Mouse (Mus musculus): Measurements from ENCODE around the gene 4933407L21Rik.
"Not testable (repeated sequence)": the region's sequence is repeated elsewhere in the genome, so short reads cannot be mapped to it uniquely, and the experiment has no call there.

4933407L21Rik gene

GRCm38 (mm10) chr1:85959889-85960276 is 31.6 kb downstream of the 4933407L21Rik start:
- DNase-seq (ENCODE audit: low read depth) = no peak

GRCm38 (mm10) chr1:85960873-85961272 is 32.6 kb downstream of the 4933407L21Rik start, which contains the start of gene Gpr55:
Gene Gpr55, minus strand, starts transcription at chr1:85961007.
- no peak for DNase-seq (ENCODE audit: low read depth)

GRCm38 (mm10) chr1:85962081-85962480 is 33.8 kb downstream of the 4933407L21Rik start:
- no peak for DNase-seq (ENCODE audit: low read depth)

- DNase-seq (ENCODE audit: low read depth) = no peak
Observed at GRCm38 (mm10) chr1:85965856-85966255, 37.6 kb downstream of the 4933407L21Rik start.

DNA sequence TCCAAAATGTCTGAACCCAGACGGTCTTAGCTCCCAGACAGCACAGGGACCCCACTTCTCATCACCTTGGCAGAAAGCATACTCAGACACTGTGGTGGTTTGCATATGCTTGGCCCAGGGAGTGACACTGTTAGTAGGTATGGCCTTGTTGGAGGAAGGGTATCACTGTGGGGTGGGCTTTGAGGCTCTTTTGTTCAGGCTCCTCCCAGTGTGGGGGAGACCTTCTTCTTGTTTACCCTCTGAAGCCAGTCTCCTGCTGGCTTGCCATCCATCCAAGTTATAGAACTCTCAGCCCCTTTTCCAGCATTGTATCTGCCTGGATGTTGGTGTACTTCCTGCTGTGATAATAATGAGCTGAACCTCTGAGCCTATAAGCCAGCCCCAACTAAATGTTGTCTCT is 40.8 kb downstream of the 4933407L21Rik start:
- no peak for DNase-seq (ENCODE audit: low read depth)

DNA sequence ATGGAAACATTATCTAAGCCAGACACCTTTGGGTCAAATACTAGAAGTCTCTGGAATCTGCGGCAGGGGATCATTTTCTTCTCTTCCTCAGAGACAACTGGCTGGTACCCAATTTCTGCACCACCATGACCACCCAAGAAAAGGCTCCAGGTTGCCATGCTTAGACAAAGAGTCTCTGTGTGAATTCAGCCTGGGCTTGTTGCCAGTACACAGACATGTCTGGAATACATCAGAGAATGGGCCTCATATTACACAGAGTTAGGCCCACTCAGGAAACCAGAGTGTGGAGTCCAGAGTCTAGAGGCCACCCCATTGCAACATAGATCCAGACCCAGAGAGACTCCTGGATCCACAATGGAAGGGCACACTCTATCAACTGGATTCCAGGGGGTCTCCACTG is 41.2 kb downstream of the 4933407L21Rik start:
- DNase-seq (ENCODE audit: low read depth) = no peak

GRCm38 (mm10) chr1:85971070-85971469 is 42.8 kb downstream of the 4933407L21Rik start:
- no peak for DNase-seq (ENCODE audit: low read depth)

DNA sequence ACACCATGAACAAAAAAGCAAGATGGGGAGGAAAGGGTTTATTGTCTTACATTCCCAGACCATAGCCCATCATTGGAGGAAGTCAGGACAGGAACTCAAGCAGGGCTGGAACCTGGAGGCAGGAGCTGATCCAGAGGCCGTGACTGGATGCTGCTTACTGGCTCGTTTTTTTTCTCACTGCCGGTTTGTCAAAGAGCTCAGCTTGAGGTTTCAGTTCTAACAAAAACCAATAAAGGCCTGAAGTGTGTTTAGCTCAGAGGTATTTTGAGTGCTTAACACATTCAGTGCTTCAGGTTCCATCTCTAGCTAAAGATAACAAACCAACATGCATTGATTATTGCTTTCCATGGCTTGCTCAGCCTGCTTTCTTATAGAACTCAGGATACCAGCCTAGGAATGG is 44.1 kb downstream of the 4933407L21Rik start:
- no peak for DNase-seq (ENCODE audit: low read depth)

DNA sequence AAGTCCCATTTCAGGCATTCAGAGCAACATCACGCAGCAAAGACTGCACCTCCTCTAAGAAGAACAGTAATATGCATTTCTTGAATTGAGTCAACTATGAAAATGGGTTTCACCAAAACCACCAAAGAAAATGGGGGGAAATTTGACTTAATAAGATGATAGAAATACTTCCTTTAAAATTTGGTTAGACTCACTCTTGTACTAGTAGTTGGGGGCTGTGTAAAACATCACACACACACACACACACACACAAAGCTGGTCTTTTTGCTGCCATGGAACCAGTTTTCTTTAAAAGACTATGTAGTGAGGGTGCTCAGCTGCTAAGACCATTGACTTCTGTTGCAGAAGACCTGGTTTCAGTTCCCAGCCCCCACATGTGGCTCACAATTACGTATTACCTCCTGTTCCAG is 45.2 kb downstream of the 4933407L21Rik start:
- no peak for DNase-seq (ENCODE audit: low read depth)

GRCm38 (mm10) chr1:85977709-85978108 is 49.4 kb downstream of the 4933407L21Rik start:
- DNase-seq (ENCODE audit: low read depth) = no peak

GRCm38 (mm10) chr1:85981738-85982357 is 53.6 kb downstream of the 4933407L21Rik start:
- no peak for DNase-seq (ENCODE audit: low read depth)

- no peak for DNase-seq (ENCODE audit: low read depth)
Observed at GRCm38 (mm10) chr1:85985784-85986183, 57.5 kb downstream of the 4933407L21Rik start.

DNA sequence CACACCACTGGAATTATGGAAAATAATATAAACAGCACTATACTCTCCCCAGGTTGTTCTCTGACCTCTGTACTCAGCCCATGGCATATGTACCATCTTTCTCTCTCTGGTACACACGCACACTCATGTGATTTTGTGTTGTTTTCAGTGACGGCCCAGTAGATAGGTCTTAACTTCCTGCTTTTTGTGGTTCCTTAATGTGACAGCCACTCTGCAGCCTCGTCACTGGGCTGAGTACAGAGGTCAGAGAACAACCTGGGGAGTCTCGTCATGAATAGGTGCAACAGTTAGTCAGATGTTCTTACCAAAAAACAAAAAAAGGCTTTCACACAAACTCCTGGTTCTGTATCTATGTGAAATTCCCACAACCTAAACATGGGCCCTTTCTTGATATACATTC is 60.1 kb downstream of the 4933407L21Rik start:
- no peak for DNase-seq (ENCODE audit: low read depth)

GRCm38 (mm10) chr1:85988882-85989281 is 60.6 kb downstream of the 4933407L21Rik start:
- not testable (repeated sequence) for DNase-seq (ENCODE audit: low read depth)
